Mouse (Mus musculus): ENCODE measurements around the gene Pip5k1b.

Gene Pip5k1b

DNA sequence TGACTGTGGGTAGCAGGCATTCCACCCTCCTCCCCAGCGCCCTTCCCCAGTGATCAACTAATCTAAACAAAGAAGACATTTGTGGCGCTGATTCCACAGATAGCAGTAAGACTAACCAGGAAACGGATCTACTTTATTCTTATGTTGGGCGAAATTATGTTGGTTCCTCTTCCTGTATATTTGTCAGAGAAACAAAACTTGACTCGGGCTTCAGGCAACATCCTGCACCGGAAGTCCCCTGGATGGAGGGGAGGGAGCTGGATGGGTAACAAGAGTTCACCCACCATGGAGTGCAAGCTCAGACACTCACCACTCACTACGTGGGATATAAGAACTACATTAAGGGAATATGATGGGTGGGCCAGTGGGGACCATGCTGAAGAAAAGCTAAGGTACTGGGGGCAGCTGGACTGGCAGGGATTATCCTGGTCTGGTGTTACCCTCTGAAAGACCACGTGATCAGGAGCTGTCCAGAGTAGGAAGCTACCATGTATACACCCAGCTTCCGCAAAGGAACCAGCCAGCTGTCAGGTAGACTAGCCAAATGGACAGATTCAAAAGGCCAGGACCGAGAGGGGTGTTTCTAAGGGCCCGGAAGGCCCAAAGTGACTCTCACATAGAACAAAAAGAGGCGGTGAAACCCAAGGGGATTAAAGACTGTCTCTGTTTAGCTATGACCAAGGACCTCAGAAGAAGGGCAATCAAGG, 219.1 kb downstream of the Pip5k1b start:
- no peak for DNase-seq (ENCODE audit: low spot score in 2 of 2)

DNA sequence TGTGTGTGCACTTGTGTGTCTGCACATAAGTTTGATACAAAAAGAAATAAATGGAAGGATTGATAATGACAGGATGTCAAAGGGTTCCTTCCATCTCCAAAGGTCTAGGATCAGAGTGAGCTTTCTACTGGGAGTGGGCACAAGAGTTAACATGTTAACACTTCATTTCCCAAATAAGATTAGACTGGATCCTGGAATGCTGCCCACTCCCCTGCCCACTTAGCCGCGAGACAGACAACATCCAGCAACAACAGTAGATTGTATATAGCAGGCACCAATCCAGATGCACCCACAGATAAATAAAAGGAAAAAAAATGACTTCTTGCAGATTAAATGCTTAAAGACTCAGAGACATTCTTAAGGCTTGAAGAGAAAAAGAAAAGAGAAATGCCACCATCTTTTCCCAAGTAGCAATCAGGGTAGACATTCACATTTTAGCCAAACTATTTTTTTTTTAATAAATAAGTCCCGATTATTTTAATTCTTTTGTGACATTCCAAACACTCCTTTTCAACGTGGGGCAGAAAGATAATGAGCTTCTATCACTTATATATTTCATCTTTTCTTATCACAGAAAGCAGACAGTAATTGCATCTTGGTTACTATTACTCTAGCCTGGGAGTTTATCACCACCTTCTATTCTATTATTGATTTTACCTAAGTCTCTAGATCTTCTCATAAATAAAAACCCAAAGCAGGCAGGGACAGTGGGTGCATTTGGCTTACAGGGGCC, 219.9 kb downstream of the Pip5k1b start:
- DNase-seq (ENCODE audit: low spot score in 2 of 2): no peak

DNA sequence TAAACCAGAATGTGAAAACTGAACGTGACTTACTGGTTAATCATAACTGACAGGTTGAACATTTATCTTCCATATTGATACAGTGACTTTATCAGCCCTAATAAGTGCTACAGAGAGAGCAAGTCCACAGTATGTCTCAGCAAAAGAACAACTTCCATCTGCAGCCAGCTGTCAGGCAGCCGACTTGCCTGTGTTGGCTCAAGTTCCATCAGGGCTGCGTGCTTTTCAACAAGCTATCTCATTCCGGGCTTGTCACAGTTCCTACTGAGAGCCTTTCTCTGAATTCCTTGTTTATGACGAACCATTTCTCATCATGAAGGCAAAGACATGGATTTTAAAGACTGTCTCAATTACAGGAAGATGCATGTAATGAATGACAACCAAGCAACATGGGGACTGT, 222.7 kb downstream of the Pip5k1b start:
- DNase-seq (ENCODE audit: low spot score in 2 of 2): no peak

DNA sequence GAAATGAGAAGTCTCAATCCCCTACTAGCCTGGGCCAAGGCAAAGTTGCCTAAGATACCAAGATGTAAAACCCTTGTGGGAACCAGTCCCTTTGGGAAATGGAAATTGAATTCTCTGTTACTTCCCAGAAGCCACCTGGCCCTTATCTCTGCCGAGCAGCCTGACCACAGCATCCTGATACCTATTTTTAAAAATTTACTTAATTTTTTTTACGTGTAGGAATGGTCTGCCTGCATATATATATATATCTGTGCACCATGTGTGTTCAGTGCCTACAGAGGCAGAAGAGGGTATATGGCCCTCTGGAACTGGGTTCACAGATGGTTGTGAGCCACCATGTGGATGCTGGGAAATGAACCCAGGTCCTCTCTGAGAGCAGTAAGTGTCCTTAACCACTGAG, 224.4 kb downstream of the Pip5k1b start:
- DNase-seq (ENCODE audit: low spot score in 2 of 2): no peak

DNA sequence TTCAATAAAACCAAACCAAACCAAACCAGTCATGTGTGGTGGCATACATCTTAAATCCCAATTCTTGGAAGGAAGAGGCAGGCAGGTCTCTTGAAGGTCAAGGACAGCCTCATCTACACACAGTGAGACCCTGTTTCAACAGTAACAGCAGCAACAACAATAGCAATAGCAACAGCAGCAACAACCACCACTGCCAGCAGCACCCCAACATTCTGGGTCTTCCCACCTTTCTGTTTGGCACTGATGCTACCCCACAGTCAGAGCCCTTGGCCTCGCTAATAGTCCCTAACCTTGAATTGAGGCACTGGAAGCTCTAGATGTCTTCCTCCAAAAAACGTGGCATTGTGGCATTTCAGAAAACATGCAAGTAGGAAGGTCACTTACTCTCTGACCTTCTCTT, 225.3 kb downstream of the Pip5k1b start:
- no peak for DNase-seq (ENCODE audit: low spot score in 2 of 2)

DNA sequence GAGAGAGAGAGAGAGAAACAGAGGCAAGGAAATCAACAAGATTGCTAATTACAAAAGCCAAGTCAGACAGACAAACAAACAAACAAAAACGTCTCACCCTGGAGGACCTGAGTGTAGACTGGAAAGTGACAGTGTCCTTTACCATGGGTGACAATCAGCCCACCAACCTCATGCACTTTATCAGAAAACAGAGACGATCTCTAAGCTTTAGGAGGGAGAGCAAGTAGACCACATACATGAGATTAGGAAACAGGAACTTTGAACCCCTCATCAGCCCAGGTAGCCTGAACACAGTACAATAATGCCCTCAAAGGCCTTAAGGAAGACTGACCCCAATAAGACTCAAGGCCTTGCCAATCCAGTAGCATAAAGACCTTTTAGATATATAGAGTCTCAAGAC, 227.8 kb downstream of the Pip5k1b start:
- DNase-seq (ENCODE audit: low spot score in 2 of 2): no peak

DNA sequence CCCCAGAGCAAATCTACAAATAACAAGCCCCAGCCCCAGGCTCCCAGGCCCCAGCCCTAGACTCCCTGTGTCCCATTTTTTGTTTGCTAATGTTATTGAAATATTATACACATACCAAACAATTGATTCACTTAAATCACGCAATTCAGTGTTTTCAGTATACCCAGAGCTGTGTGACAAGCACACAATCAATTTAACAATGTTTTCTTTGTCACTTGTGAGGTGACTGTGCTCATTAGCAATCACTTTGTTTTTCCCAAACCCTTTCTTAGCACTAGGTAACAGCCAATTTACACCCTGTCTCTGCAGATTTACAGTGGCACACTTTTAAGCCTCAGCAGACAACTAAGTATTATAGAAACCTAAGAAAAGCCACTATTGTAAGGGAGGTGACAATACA, 228.7 kb downstream of the Pip5k1b start:
- no peak for DNase-seq (ENCODE audit: low spot score in 2 of 2)

DNA sequence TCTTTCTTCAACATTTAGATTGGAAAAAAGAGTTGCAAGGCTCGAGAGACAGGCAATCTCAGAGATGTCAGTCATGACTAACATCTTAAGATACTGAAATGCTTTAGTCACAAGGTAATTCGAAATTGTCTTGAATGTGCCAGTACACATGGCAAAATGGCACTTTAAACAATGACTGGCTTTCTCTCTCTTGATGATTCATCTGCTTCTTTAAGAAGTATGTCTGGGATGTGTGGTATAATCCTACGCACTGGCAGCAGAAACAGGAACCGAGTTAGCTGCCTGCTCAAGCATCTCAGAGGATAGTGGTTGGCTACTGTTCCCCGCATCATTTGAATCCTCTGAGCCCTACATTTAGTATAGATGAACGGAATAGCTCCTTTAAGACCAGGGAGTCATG, 230.0 kb downstream of the Pip5k1b start:
- no peak for DNase-seq (ENCODE audit: low spot score in 2 of 2)

DNA sequence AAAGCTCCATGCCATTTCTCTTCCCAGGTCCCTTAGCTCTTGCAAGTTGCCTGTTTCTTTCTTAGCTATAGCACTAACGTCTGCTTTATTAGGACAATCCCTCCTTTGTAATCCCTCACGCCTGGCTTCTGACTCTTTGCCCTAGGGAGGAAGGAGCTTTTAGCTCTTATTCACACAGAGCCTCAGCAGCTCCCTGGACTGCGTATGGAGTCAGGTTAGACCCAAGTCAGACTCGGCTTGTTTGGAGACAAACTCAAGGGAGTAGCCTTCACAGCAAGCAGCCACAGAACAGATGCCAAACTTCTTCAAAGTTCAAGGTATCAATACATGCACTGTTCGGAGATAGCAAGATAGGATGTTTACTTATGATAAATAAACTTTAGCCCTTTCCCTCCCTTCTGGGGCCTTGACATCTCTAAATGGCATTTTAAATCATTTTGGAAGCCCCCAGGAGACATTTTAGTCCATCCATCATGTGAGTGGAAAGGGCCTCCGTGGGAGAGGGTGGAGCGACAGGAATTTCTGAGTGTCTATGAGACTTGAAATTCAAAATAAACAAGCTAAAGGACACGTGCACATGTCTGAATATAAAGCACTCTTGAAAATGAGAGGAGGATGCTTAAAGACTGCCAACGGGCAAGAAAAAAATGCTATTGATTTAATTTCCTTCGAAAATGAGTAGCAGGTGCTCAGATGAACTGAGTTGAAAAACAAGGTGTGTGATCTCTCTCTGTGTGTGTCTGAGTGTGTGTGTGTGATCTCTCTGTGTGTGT, 231.6 kb downstream of the Pip5k1b start:
- DNase-seq (ENCODE audit: low spot score in 2 of 2): no peak

DNA sequence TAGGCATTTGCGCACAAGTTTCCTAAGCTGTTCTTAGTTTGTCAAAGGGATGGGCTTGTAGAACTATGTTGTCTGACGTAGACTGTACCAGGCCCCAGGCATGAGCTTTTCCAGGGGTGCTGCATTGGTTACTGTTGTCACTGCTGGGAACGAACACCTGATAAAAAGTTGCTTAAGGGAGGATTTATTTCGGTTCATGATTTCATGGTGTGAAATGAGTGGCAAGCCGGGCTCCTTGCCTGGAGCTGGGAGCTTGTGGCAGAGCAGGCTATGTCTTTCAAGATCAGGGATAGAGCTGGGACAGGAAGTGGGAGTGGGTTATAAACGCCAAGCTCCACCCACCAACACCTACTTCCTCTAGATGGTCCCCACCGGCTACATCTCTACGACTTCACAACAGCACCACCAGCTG, 233.8 kb downstream of the Pip5k1b start:
- no peak for DNase-seq (ENCODE audit: low spot score in 2 of 2)

DNA sequence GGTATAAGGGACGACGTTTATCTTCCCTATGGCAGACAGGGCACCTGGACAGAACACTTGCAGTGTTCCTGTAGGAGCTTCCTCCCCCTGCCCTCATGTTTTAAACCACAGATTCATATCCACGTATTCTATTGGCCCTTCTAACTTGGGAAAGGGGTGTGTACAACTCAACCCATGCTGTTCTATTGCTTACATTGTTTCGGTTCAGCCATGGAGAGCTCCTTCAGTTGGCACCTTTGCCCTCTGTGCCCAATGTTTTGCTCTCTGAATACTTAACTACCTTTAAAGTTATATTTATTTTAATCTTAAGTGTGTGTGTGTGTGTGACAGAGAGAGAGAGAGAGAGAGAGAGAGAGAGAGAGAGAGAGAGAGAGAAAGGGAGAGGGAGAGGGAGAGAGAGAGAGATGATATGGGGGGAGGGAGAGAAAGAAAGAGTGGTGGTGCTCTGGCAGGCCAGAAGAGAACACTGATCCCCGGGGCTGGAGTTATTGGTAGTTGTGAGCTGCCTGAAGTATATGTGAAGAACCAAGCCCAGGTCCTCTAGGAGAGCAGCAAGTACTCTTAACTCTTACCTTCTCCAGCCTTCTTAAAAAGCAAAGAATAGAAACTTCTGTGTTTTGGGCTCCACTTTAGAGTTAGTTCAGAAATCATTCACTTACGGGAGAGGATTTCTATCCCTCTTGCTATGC, 234.3 kb downstream of the Pip5k1b start:
- DNase-seq (ENCODE audit: low spot score in 2 of 2): no peak

DNA sequence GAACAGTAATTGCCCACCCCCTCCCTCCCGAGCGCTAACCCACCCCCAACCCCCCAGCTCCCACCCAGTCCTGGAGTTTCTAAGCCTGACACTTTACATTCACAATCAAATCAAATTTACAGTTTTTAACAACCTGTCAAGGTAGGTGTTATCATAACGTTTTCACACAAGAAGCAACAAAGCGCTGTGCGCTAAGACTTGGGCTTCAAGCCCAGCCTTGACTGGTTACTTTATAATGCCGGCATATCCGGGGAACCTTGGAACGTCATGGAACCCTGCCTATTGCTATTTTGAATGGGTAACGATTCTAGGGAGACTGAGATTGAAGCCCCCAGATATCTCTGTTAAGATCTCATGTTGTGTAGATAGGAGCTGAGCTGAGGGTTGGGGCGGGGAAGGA, 237.5 kb downstream of the Pip5k1b start:
- no peak for DNase-seq (ENCODE audit: low spot score in 2 of 2)

DNA sequence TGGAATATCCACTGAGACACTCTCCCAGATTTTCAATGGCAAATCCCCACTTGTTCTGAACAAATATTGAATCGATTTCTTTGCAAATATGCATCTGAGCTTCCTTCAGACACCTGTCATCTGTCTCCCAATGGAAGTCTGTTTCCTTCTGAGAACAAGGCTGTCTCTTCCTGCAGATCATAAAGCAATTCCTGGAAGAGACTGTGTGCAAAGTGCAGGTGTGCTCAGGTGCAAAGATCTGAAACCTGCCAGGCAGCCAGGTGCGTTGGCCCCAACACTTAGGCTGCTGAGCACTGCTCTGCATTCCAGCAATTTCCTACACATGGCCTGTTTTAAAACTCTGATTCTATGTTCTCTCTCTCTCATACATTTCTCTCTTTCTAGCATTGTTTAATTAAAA, 237.9 kb downstream of the Pip5k1b start:
- no peak for DNase-seq (ENCODE audit: low spot score in 2 of 2)

DNA sequence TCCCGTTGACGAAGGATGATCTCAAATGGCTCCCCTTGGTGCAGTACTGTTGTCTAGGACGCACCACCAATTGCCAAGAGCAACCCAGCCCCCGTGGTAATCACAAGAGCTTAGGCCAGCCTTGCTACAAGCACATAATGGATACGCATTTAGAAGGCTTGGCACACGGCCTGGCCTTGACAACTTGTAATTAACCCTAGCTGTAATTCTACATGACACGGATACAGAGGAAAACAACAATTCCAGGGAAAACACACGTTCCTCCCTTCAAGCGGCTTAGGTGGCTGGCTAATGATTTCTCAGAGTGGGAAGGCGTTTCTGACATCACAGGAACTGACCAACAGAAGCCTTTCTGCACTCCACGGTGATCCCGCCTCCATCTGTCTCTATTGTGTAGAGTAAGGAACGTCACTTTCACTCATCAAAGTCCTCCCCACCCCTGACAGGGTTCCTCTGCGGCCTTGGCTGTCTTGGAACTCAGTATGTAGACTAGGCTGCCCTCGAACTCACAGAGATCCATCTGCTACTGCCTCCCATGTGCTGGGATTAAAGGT, 238.6 kb downstream of the Pip5k1b start:
- peak; percentile 72 to 75 for DNase-seq (ENCODE audit: low spot score in 2 of 2)

DNA sequence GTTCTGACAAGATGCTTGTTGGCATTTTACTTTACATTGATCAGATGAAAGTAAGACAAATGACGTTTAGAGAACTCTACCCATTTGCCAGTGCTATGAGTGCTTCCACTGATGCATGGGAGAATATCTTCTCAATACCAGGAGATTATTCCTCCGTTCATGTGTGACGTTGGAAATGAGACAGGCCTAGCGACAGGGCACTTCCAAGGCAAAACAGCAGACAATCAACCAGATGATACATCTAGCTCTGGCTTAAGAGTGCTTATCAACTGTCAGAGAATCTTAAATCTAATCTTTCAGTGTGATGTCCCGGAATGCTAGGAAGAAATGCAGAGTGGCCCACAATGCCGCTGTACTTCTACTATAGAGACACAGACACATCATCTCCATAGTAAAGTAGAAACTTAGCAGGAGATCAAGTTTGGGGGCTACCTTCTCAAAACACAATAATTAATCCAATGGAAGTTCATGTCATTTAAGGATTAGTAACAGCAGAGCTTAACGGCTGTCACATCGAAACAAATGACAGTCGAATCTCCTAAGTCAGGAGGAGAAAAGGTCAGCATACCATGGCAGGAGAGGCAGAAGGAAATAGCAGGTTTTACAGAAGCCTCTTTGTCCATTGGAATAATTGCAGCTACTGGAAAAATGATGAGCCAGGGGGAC, 239.5 kb downstream of the Pip5k1b start:
- DNase-seq (ENCODE audit: low spot score in 2 of 2): no peak

DNA sequence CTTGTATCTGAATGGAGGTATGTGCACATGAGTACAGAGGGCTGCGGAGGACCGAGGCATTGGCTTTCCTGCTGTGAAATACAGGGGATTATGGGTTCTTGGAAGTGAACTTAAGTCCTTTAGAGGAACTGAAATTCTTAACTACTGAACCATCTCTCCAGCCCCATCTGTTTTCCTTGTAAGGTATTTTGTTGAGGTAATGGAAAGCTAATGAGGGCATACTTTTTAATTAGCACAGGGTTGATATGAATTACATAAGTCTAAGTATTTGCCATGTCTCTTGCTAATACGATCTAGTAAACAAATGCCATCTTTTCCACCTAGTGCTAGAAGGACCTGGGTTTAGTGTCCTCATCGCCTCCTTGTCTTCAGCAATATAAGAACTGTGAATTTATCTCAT, 240.4 kb downstream of the Pip5k1b start:
- no peak for DNase-seq (ENCODE audit: low spot score in 2 of 2)

DNA sequence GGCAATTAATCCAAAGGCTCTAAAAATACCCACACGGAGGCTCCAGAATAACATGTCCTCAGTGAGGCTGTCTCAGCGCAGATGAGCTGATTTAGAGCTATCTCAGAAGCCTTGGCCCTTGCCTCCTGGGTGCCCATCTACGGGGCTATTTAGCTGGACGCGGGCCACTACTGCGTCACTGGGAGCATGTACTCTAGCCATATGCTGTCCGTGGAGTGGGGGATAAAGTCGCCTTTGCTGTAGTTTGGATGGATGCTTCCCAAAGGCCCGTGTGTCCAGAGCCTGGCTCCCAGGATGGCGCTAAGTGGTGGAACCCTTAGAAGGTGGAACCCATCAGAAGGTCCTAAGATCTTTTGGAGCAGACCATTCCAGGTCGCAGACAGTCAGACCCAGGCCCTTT, 241.0 kb downstream of the Pip5k1b start:
- no peak for DNase-seq (ENCODE audit: low spot score in 2 of 2)

DNA sequence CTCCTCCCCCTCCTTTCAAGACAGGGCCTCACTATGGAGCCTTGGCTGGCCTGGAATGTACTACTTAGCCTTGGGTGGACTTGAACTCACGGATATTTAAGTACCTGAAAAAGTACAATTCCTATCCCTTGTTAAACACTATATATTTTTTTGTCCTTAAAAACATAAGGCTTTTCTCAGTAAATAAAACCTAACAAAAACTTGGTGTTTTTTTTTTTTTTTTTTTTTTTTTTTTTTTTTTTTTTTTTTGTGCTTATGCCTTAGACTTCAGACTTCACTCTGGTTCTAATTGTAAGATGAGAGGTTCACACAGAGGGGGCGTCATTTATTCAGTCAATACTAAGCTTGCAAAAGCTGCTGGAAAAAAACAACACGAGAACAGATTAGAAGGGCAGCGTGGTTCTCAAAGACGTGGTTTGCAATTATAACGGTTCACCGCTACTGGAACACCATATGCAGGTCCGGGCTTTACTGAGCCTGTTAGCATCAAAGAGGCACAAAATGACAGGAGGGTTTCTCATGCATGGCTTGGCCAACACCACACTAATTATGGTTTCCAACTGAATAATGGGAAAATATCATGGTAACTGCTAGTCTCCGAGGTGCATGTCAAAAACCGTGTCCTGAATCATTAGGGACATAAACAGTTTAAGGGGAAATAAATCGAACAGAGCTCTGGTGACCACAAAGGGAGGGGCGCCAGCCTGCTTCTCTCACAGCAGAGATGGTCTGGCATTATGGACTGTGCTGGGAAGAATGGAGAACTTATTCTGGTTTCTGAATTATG, 242.9 kb downstream of the Pip5k1b start:
- no peak for DNase-seq (ENCODE audit: low spot score in 2 of 2)

DNA sequence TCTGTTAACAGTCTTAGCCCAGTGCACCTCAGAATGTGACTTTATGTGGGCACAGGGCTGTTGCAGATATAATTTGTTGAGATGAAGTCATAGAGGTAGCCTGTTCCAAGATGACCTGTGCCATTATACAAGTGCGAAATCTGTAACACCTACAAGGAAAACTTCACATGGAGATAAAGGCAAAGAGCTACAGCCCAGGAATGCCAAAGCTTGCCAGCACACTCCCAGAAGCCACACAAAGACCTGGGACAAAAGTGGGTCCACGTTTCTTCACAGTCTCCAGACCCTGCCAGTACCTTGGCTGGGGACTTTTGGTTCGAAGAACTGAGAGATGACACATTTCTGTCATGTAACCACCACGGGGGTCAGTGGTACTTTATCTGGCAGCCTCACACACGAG, 243.6 kb downstream of the Pip5k1b start:
- DNase-seq (ENCODE audit: low spot score in 2 of 2): no peak

DNA sequence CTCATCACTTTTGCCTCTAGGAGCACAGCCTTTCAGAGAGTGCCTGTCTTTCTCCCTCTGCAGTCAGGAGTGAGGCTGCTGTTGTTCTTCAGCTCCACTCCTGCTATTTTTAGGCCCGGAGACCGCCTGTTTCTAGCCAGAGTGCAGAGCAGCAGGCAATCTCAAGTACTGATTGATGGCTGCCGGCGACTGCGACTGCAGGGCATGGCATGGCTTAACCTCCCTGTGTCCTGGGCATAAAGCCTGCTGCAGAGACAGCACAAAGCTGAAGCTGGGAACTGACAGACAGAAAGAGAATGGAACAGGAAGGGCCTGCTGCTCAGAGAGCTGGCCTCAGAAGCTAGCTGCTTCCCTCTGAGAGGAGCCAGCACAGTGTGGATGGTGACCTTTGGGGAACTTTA, 247.4 kb downstream of the Pip5k1b start:
- peak; percentile 39 to 59 for DNase-seq (ENCODE audit: low spot score in 2 of 2)
